Mouse (Mus musculus): ENCODE measurements at regions not wholly inside any gene's neighbourhood (a gene's known extent, or its start where the extent isn't known, plus 50 kb on each side); places are given as distances from the start of the nearest gene placed in this dataset.
"Not testable (repeated sequence)": the region's sequence is repeated elsewhere in the genome, so short reads cannot be mapped to it uniquely, and the experiment has no call there.

DNA sequence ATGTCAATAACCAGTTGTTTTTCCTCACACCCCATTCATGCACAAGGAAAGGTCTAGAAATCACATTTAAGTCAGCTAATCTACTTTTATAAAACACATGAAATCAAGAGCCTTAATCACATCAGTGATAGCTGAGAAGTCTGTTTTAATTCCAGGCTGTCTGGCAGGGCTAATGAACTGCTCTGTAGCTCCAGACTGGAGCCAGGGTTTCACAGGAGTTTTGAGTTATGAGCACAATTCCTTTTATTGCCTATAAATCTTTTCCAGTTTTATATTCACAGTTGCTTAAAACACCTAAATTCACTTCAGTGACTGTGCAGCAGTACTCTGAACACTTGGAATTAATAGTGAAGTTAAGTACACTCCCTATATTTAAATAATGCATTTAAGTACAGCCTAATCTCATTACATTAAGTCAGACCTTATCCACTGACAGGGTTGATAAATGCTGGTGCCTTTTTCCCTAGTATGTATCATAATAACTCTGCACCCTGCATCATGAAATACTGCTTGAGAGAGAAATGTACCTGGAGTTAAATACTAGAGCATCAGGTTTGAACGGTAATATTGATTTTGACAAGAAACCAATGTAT lies 198.6 kb upstream of the Gria4 start:
- CTCF ChIA-PET, result no interaction called here

DNA sequence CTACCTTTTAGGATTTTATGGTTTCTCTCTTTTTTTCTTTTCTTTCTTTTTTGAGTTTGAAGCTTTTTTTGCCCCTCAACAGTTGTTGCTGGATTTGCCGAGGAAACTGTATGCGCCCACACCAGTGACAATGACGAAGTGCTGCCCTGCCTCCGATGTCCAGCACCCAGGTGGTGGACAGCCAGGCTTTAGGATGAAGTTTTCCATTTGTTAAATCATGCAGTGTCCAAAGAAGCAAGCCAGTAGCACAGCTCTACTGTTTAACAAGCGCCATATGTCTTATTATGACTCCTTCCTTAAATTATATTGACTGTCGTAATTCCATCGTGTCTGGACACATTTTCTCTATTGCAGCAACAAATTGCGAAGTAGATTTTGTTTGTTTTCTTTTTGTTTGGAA lies 183.4 kb upstream of the Gria4 start:
- CTCF ChIA-PET, result not testable (repeated sequence)

DNA sequence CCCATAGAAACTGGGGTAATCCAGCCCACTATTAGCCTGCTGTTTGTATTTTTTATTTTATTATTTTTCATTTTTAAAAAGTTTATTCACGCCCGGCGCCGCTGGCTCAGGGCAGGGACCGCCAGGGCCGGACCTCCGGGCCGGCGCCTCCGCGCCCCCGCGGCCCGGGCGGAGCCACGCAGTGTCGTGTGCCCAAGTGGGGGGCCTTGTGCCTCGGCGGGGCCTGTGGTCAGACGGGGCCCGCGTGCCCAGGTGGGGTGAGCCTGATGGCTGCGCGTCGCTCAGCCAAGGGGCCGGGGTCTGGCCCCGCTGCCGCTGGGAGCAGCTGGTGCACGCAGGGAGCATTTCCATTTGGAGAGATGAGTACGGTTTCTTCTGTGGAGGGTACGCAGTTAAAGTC lies 181.5 kb upstream of the Gria4 start:
- CTCF ChIA-PET, result no interaction called here

DNA sequence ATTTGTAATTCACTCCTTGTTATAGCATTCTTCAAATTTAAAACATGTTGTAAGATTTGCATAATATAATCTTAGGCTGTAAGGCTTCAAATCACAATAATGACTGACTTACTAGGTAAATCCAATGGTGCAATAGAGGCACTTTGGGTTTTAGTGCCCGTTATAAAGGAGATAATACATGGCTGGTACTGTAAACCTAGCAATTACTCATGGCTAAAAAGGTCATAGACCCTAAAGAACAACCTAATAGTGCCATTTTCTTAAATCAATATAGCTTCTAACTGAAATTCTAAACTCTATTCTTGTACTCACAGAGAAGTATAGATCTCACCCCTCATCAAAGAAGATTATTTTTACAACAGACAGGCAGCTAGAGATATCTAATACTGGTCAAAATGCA lies 179.0 kb upstream of the Gria4 start:
- CTCF ChIA-PET, result interaction anchor here (0.6 kb wide), 1 partner anchor 1350 kb away, joined by 13 read pairs; no protein-coding TSS in a partner anchor

DNA sequence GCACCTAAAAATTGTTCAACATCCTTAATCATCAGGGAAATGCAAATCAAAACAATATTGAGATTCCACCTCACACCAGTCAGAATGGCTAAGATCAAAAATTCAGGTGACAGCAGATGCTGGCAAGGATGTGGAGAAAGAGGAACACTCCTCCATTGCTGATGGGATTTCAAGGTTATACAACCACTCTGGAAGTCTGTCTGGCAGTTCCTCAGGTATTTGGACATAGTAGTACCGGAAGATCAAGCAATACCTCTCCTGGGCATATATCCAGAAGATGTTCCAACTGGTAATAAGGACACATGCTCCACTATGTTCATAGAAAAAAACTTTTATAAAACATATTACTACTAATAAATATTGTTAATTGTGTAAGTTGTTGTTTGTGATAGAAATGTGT lies 135.8 kb upstream of the Gria4 start:
- CTCF ChIA-PET, result not testable (repeated sequence)

DNA sequence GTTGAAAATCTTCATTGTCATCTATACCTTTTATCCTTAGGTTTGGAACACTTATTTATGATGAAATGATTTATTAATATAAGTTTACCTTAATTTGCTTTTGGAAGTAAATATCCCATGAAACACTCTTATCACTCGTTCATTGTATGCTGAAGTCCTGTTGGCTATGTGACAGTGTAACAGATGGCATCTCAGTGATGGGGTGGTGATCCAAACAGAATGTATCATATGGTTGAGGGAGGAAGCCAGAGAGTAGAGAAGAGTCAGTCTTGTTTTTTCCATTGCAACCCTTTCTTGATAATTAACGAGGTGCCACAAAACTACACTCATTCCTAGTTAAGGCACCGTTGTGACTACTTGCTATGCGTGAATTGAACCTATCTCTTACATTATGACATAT lies 134.3 kb upstream of the Gria4 start:
- CTCF ChIA-PET, result no interaction called here

DNA sequence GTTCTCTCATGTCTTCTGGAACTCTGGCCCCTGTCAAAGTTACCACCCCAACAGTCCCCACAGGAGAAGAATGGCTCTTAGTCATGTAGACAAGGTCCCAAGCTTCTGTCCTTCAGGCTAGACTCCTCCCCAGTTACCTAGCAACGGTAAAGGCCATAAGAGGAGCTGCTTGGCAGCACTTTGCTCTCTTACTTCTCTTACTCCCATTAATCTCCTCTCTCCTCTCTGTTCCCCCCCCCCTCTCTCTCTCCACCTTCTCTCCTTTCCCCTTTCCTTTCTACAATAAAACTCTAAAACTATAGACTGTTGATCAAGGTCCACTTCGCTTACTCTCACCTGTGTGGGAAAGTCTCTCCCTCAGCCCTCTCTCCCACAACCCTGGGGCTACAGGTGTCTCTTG lies 114.5 kb upstream of the Gria4 start:
- CTCF ChIA-PET, result no interaction called here

DNA sequence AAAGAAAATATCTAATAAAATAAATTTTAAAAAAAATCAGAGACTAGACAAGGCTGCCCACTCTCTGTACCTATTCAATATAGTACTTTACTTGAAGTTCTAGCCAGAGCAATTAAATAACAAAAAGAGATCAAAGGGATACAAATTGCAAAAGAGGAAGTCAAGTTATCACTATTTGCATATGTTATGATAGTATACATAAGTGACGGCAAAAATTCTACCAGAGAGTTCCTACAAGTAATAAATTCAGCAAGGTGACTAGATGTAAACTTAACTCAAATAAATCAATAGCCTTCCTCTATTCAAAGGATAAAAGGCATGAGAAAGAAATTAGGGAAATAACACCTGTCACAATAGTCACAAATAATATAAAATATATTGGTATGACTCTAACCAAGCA lies 89.4 kb upstream of the Gria4 start:
- CTCF ChIA-PET, result no interaction called here
